Mouse (Mus musculus) layer of hippocampus, postnatal 36 days (tissue): ENCODE results near the gene Lyzl6. TPM values are rescaled to one million over a fixed set of nuclear protein-coding genes. Genes with fewer than 3 reads are reported as not detected.

Experiments used
- DNase-seq, 2 experiments: peaks; one replicate each; pipeline ENCODE4 v3.0.0; 2022
- total RNA-seq, 2 experiments: library from RNA; stranded (reverse); gene quantifications; 2 replicates each; pipeline ENCODE4 v1.2.3; 2021

The Lyzl6 gene
- total RNA-seq, 2 experiments from 2014 or later, result not detected

DNA sequence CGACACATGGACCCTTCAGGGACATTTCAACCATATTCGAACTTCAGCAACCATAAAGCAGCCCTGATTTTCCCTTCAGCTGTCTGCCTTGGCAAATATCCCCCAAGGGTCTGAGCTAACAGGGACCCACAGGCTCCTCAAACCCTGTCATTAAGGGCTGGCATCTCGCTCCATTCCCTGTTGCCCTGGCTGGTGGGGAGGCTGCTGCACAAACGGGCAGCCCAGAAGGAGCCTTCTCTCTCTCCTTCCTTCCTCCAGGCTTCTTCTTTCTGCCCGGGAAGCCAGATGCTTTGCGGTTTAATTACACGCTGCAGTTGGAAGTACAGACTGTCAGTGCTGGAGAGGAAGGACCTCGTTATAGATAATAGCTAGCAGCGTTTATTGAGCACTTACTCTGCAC lies 4.5 kb upstream of the Lyzl6 start:
- DNase-seq, result no peak

GRCm38 (mm10) chr11:103639407-103639946 lies 787 bp upstream of the Lyzl6 start:
- peak in 1 of 2 experiments; percentile 58 for DNase-seq

- DNase-seq, result no peak
These were observed 2.4 kb downstream of the Lyzl6 start for GRCm38 (mm10) chr11:103636261-103636660.

DNA sequence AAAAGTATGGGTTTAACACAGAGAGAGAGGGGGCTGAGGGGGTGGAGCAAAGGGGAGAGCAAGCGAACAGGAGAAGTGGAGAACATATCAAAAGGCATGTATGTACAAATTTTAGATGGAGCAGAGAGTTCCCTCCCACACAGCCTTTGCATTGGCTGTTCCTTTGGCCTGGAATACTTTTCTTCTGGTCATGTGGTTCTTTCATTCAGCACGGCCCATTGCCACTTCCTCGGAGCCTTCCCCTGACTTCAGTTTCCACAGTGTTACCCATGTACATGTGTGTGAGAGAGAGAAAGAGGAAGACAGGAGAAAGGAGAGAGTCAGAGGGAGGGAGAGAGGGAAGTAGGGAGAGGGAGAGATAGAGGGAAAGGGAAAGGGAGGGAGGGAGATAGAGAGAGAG lies 3.2 kb downstream of the Lyzl6 start:
- DNase-seq, result no peak

GRCm38 (mm10) chr11:103634806-103635205 lies 3.9 kb downstream of the Lyzl6 start:
- no peak for DNase-seq

DNA sequence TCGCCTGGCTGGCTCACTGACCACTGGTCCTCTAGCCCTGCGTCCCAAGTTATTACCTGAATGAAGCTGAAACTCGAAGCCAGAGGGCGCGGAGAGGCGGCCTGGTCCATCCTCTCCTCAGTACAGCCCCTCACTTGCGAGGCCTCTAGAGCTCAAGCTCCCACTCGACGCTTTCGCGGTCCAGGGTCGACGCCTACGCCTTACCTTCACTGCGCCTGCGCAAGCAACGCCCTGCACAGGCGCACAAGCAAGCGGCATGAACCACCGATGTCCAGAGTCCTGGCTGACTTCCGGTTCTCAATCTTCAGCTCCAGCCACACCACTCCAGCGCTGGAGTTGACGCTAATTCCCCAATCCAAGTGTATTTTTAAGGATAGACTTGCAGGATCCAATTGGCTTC lies 11.2 kb downstream of the Lyzl6 start:
- DNase-seq, result no peak

GRCm38 (mm10) chr11:103621040-103621439 lies 17.6 kb downstream of the Lyzl6 start, which contains the start of gene Gm884:
Gene Gm884, minus strand, starts transcription at chr11:103621140.
- no peak for DNase-seq

GRCm38 (mm10) chr11:103610772-103611171 lies 27.9 kb downstream of the Lyzl6 start:
- no peak for DNase-seq

DNA sequence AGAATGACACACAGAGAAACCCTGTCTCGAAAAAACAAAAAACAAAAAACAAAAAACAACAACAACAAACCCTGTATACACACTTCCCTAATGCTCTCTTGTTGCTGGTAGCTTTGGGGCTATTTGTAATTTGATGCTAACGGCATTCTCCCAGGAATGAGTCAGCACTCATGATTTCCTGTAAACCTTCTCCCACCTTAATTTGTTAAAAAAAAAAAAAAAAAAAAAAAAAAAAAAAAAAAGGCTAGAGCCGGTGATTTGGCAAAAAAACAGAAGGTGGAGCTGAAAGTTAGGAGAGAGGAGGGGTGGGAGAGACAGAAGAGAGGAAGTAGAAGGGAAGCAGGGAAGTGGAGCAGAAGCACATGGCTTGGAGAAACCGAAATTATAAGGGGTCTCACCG lies 32.1 kb downstream of the Lyzl6 start:
- no peak for DNase-seq

Other genes starting within 250 kb of the Lyzl6 start
- gene Plekhm1, start 226.2 kb downstream of the Lyzl6 start, total RNA-seq, result 10 to 100 TPM; 18.8 to 20.6 TPM
- gene Lrrc37a, start 134.3 kb downstream of the Lyzl6 start, total RNA-seq, result not detected
- not detected for gene Gm884, start 17.8 kb downstream of the Lyzl6 start, total RNA-seq
- gene Rprml, start 10.7 kb upstream of the Lyzl6 start, total RNA-seq, result 100 to 1,000 TPM; 101 to 119 TPM
- gene Gosr2, start 59.0 kb upstream of the Lyzl6 start, total RNA-seq, result 10 to 100 TPM; 63.5 to 64.6 TPM
- gene Wnt9b, start 110.9 kb upstream of the Lyzl6 start, total RNA-seq, result under 1 TPM; 0.38 to 0.57 TPM
- gene Wnt3, start 135.3 kb upstream of the Lyzl6 start, total RNA-seq, result 1 to 10 TPM; 1.5 to 1.8 TPM